In genomic region chr1:131278606-131279455, GRCm38 (mm10) we compare ENCODE assay signal across 8 mouse cellular contexts. TPM values are rescaled to one million over a fixed set of nuclear protein-coding genes. Genes with fewer than 3 reads are reported as not detected.
A peak's percentile ranks its signal among the peaks of the same experiment; 100 is the strongest.
DNase-seq lines count a peak whose midpoint lies in the region; ATAC-seq and TF ChIP-seq lines count a peak whose summit lies in the region.

No protein-coding gene starts in this region.

- TF ChIP-seq POLR2A in bone marrow, adult 2 months (IDR thresholded peaks at IDR 0.05; ENCODE audit: borderline replicate concordance, control insufficient read depth, low read depth, low read length) = no peak
- TF ChIP-seq POLR2A in small intestine, adult 2 months (IDR thresholded peaks at IDR 0.05; ENCODE audit: low read depth, low read length) = 0 out of 2 replicates have a peak, but pooled peaks have one; percentile 5

- H3K27ac ChIP-seq in left cerebral cortex, adult 2 months = no peak overlapping the region
- H3K27ac ChIP-seq in bone marrow, adult 2 months (ENCODE audit: control insufficient read depth, insufficient read depth, low read depth, low read length, poor library complexity) = peak overlapping the region; percentile 58
- no peak overlapping the region for H3K27ac ChIP-seq in hindbrain, postnatal 0 days
- peak overlapping the region; percentile 87 for H3K27ac ChIP-seq in small intestine, adult 2 months (ENCODE audit: insufficient read depth, low read depth, low read length)
- no peak overlapping the region for H3K27ac ChIP-seq in midbrain, embryonic 13.5 days

- H3K4me1 ChIP-seq in bone marrow, adult 2 months (ENCODE audit: control insufficient read depth, insufficient read depth, low read length) = peaks cover 3% of the 10 kb centered on the region
- H3K4me1 ChIP-seq in hindbrain, postnatal 0 days (ENCODE audit: insufficient read depth, low read length) = no peaks in the 10 kb centered on the region
- H3K4me1 ChIP-seq in small intestine, adult 2 months (ENCODE audit: control insufficient read depth, insufficient read depth, insufficient read length, low read length) = peaks cover 48% of the 10 kb centered on the region
- H3K4me1 ChIP-seq in midbrain, embryonic 13.5 days (replicated peaks) = no peaks in the 10 kb centered on the region

- H3K9me3 ChIP-seq in hindbrain, postnatal 0 days (ENCODE audit: low read length) = no peaks in the 10 kb centered on the region
- no peaks in the 10 kb centered on the region for H3K9me3 ChIP-seq in midbrain, embryonic 13.5 days

- no peaks in the 10 kb centered on the region for H3K27me3 ChIP-seq in hindbrain, postnatal 0 days (ENCODE audit: insufficient read depth, low read length)
- no peaks in the 10 kb centered on the region for H3K27me3 ChIP-seq in small intestine, adult 2 months (ENCODE audit: control insufficient read depth, insufficient read depth, low read length)
- H3K27me3 ChIP-seq in midbrain, embryonic 13.5 days = no peaks in the 10 kb centered on the region

- peak overlapping the region; percentile 16; the same call in 1 of the 2 replicates for H3K4me2 ChIP-seq in hindbrain, postnatal 0 days (ENCODE audit: low read depth, low read length)
- H3K4me2 ChIP-seq in midbrain, embryonic 13.5 days (replicated peaks) = no peak overlapping the region

- intact Hi-C loops in left cerebral cortex, adult 2 months (cut with DNase I) = loop anchor here (10.0 kb wide), 2 partner anchors 294 to 734 kb away; no protein-coding TSS in a partner anchor

- ATAC-seq in hindbrain, postnatal 0 days = no peak
- ATAC-seq in erythroblast, adult 5-6 weeks (replicated peaks; ENCODE audit: low FRiP score, poor library complexity, severe bottlenecking) = no peak
- no peak for ATAC-seq in midbrain, embryonic 13.5 days

- no peak overlapping the region for H3K9ac ChIP-seq in hindbrain, postnatal 0 days (replicated peaks; ENCODE audit: low read length)
- no peak overlapping the region for H3K9ac ChIP-seq in midbrain, embryonic 13.5 days (replicated peaks)

- 10% methylated on average over 8 of the region's 8 CpGs for WGBS in bone marrow, adult 2 months
- WGBS in hindbrain, postnatal 0 days = 49% methylated on average over 8 of the region's 8 CpGs
- WGBS in small intestine, adult 2 months = 19% methylated on average over 8 of the region's 8 CpGs
- WGBS in midbrain, embryonic 13.5 days = 52% methylated on average over 7 of the region's 8 CpGs

- peak overlapping the region; percentile 3; the same call in 1 of the 2 replicates for H3K4me3 ChIP-seq in left cerebral cortex, adult 2 months
- H3K4me3 ChIP-seq in bone marrow, adult 2 months (replicated peaks; ENCODE audit: control insufficient read depth, low read depth, low read length) = peak overlapping the region; percentile 79
- H3K4me3 ChIP-seq in hindbrain, postnatal 0 days (ENCODE audit: low read length) = no peak overlapping the region; the same call in 1 of the 2 replicates
- peak overlapping the region; percentile 79 for H3K4me3 ChIP-seq in small intestine, adult 2 months (ENCODE audit: low read depth, low read length)
- no peak overlapping the region for H3K4me3 ChIP-seq in midbrain, embryonic 13.5 days (replicated peaks)

- TF ChIP-seq CTCF in left cerebral cortex, adult 2 months (IDR thresholded peaks at IDR 0.05) = no peak
- TF ChIP-seq CTCF in bone marrow, adult 2 months (IDR thresholded peaks at IDR 0.05; ENCODE audit: control insufficient read depth, insufficient read depth, low read length) = no peak
- no peak for TF ChIP-seq CTCF in hindbrain, postnatal 0 days (IDR thresholded peaks at IDR 0.05; ENCODE audit: low read depth)
- TF ChIP-seq CTCF in small intestine, adult 2 months (IDR thresholded peaks at IDR 0.05; ENCODE audit: extremely low read depth, insufficient read length, insufficient replicate concordance, low read depth, low read length) = no peak

- no peak for DNase-seq in left cerebral cortex, adult 2 months (ENCODE audit: extremely low spot score in 1 of 2, low spot score in 2 of 2)
- DNase-seq in left cerebral cortex, adult 11 months (ENCODE audit: low spot score) = no peak
- no peak for DNase-seq in hindbrain, postnatal 0 days (ENCODE audit: low spot score)
- DNase-seq in spleen, adult 12 weeks (ENCODE audit: low spot score) = no peak

- H3K36me3 ChIP-seq in hindbrain, postnatal 0 days (ENCODE audit: insufficient read depth, low read length) = no peaks in the 10 kb centered on the region
- H3K36me3 ChIP-seq in small intestine, adult 2 months (ENCODE audit: control insufficient read depth, insufficient read depth, low read length) = no peaks in the 10 kb centered on the region
- H3K36me3 ChIP-seq in midbrain, embryonic 13.5 days = no peaks in the 10 kb centered on the region

RNA-seq across cellular contexts. Expression of gene Ikbke, which starts 0.6 kb away (rescaled TPM):
- total RNA-seq in left cerebral cortex, adult 2 months (2021) = 1 to 10 TPM; 1.4 to 2.7 TPM
- 12.8 and 40.9 TPM in 2 replicates for polyA plus RNA-seq in bone marrow, adult 2 months (2011; ENCODE audit: insufficient read depth, insufficient read length, low replicate concordance, missing spikeins)
- total RNA-seq in hindbrain, postnatal 0 days (2014; rRNA removed) = 0.75 and 1.5 TPM in 2 replicates
- polyA plus RNA-seq in hindbrain, postnatal 0 days (2015; fragmentation: Nextera tagmentation; extraction: Ambion mirVana) = 1.2 TPM in 2 replicates
- polyA plus RNA-seq in small intestine, adult 2 months (2012; rRNA removed) = 16.3 and 43.9 TPM in 2 replicates
- total RNA-seq in erythroblast, adult 5-6 weeks (2015; ENCODE audit: low replicate concordance) = 6.3 and 6.5 TPM in 2 replicates
- total RNA-seq in erythroblast, adult 5-6 weeks (2017; ENCODE audit: low replicate concordance) = 5.2 and 7.0 TPM in 2 replicates
- 0.72 and 0.73 TPM in 2 replicates for polyA plus RNA-seq in midbrain, embryonic 13.5 days (2015; fragmentation: Nextera tagmentation; extraction: Ambion mirVana)

RNA-seq across cellular contexts. Expression of gene Rassf5, which starts 33.8 kb away (rescaled TPM):
- total RNA-seq in left cerebral cortex, adult 2 months (2021) = 10 to 100 TPM; 27.2 to 32.1 TPM
- 12.7 and 21.8 TPM in 2 replicates for polyA plus RNA-seq in bone marrow, adult 2 months (2011; ENCODE audit: insufficient read depth, insufficient read length, low replicate concordance, missing spikeins)
- 12.9 and 41.5 TPM in 2 replicates for total RNA-seq in hindbrain, postnatal 0 days (2014; rRNA removed)
- polyA plus RNA-seq in hindbrain, postnatal 0 days (2015; fragmentation: Nextera tagmentation; extraction: Ambion mirVana) = 8.1 and 8.3 TPM in 2 replicates
- polyA plus RNA-seq in small intestine, adult 2 months (2012; rRNA removed) = 2.9 and 4.0 TPM in 2 replicates
- total RNA-seq in erythroblast, adult 5-6 weeks (2015; ENCODE audit: low replicate concordance) = 18.8 and 30.7 TPM in 2 replicates
- total RNA-seq in erythroblast, adult 5-6 weeks (2017; ENCODE audit: low replicate concordance) = 11.7 and 15.2 TPM in 2 replicates
- 1.7 and 1.9 TPM in 2 replicates for polyA plus RNA-seq in midbrain, embryonic 13.5 days (2015; fragmentation: Nextera tagmentation; extraction: Ambion mirVana)

Comparison
In these comparisons a context has a peak if more than half of its experiments do, and no peak if none do; other contexts are left out.
1. H3K27ac ChIP-seq: peak in bone marrow, adult 2 months (single experiment) and small intestine, adult 2 months (single experiment); none in left cerebral cortex, adult 2 months (single experiment), hindbrain, postnatal 0 days (single experiment) and midbrain, embryonic 13.5 days (single experiment).
2. H3K4me3 ChIP-seq: peak in left cerebral cortex, adult 2 months (single experiment), bone marrow, adult 2 months (single experiment) and small intestine, adult 2 months (single experiment); none in hindbrain, postnatal 0 days (single experiment) and midbrain, embryonic 13.5 days (single experiment).